Mouse (Mus musculus): ENCODE results near the gene Agpat3.

DNA sequence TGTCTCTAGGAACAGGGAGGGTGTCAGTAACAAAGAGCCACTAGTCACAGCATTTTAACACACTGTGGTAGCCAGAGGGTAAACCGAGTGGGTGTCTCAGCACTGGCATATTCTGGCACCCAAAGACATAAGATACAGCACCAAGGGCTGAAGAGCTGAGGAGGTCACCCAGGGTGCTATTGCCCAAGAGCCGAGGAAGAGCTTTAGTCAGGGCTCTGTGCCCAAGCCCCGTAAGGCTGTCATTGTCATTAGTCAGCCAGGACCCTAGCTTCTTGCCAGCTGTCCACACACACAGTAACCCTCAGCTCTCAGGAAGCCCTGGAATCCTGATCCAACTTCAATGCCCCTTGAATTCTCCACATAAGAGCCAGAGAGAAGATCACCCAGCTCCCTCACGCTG lies 129.4 kb downstream of the Agpat3 start:
- TF ChIP-seq CTCF (IDR thresholded peaks at IDR 0.05; ENCODE audit: insufficient read depth, low read length) (no peak), POLR2A (IDR thresholded peaks at IDR 0.05; ENCODE audit: borderline replicate concordance, extremely low read depth, low read depth, low read length) (no peak)
